Mouse (Mus musculus): Measurements from ENCODE around the gene Lbx2. TPM values are rescaled to one million over a fixed set of nuclear protein-coding genes. Genes with fewer than 3 reads are reported as not detected.

Gene Lbx2
- total RNA-seq, 2 experiments from 2014 or later = 0.69 TPM; not detected in 1

GRCm38 (mm10) chr6:83121863-83122710 lies 35.9 kb downstream of the Lbx2 start:
- intact Hi-C loops (cut with DNase I) = loop anchor here (5.0 kb wide), 1 partner anchor 40 kb away; no protein-coding TSS in a partner anchor
- peak in 1 of 2 experiments; percentile 70 for DNase-seq (ENCODE audit: extremely low spot score in 1 of 2, low spot score in 2 of 2)

- no peak for DNase-seq (ENCODE audit: extremely low spot score in 1 of 2, low spot score in 2 of 2)
- intact Hi-C loops (cut with DNase I) = loop anchor here (5.0 kb wide), 1 partner anchor 39 kb away; no protein-coding TSS in a partner anchor
These were observed 36.8 kb downstream of the Lbx2 start for GRCm38 (mm10) chr6:83122961-83123360.

GRCm38 (mm10) chr6:83124851-83125312 lies 38.7 kb downstream of the Lbx2 start:
- intact Hi-C loops (cut with DNase I) = loop anchor here (5.0 kb wide), 1 partner anchor 37 kb away; no protein-coding TSS in a partner anchor
- DNase-seq (ENCODE audit: extremely low spot score in 1 of 2, low spot score in 2 of 2) = peak; percentile 93 to 95

- DNase-seq (ENCODE audit: extremely low spot score in 1 of 2, low spot score in 2 of 2) = no peak
- intact Hi-C loops (cut with DNase I) = no loop called here
These were observed 39.2 kb downstream of the Lbx2 start, which contains the start of gene Ino80b for GRCm38 (mm10) chr6:83125331-83125730. TSS of gene Ino80b (minus strand) at chr6:83125431.

GRCm38 (mm10) chr6:83127419-83127818 lies 41.3 kb downstream of the Lbx2 start:
- intact Hi-C loops (cut with DNase I) = no loop called here

GRCm38 (mm10) chr6:83131469-83132034 lies 45.4 kb downstream of the Lbx2 start:
- DNase-seq (ENCODE audit: extremely low spot score in 1 of 2, low spot score in 2 of 2) = no peak
- intact Hi-C loops (cut with DNase I) = no loop called here

More at GRCm38 (mm10) chr6:83127419-83127818, 41.3 kb downstream of the Lbx2 start:
- no peak for DNase-seq (ENCODE audit: extremely low spot score in 1 of 2, low spot score in 2 of 2)

- DNase-seq (ENCODE audit: extremely low spot score in 1 of 2, low spot score in 2 of 2) = no peak
- intact Hi-C loops (cut with DNase I) = no loop called here
These were observed 46.2 kb downstream of the Lbx2 start for GRCm38 (mm10) chr6:83132176-83132919.

GRCm38 (mm10) chr6:83134226-83134625 lies 48.1 kb downstream of the Lbx2 start:
- intact Hi-C loops (cut with DNase I) = no loop called here

GRCm38 (mm10) chr6:83134951-83135513 lies 48.9 kb downstream of the Lbx2 start, which contains the start of gene Rtkn:
TSS of gene Rtkn (plus strand) at chr6:83135463.
- DNase-seq (ENCODE audit: extremely low spot score in 1 of 2, low spot score in 2 of 2) = no peak
- intact Hi-C loops (cut with DNase I) = no loop called here

More at GRCm38 (mm10) chr6:83134226-83134625, 48.1 kb downstream of the Lbx2 start:
- DNase-seq (ENCODE audit: extremely low spot score in 1 of 2, low spot score in 2 of 2) = no peak

- intact Hi-C loops (cut with DNase I) = no loop called here
- no peak for DNase-seq (ENCODE audit: extremely low spot score in 1 of 2, low spot score in 2 of 2)
These were observed 49.5 kb downstream of the Lbx2 start for GRCm38 (mm10) chr6:83135571-83136161.

- no peak for DNase-seq (ENCODE audit: extremely low spot score in 1 of 2, low spot score in 2 of 2)
- intact Hi-C loops (cut with DNase I) = no loop called here
These were observed 50.2 kb downstream of the Lbx2 start for GRCm38 (mm10) chr6:83136291-83136880.

- DNase-seq (ENCODE audit: extremely low spot score in 1 of 2, low spot score in 2 of 2) = peak in 1 of 2 experiments; percentile 80
- intact Hi-C loops (cut with DNase I) = no loop called here
These were observed 50.9 kb downstream of the Lbx2 start for GRCm38 (mm10) chr6:83136881-83137575.

GRCm38 (mm10) chr6:83137576-83137950 lies 51.4 kb downstream of the Lbx2 start:
- intact Hi-C loops (cut with DNase I) = no loop called here
- peak in 1 of 2 experiments; percentile 94 for DNase-seq (ENCODE audit: extremely low spot score in 1 of 2, low spot score in 2 of 2)

Small RNAs within 50 kb of the gene (microRNA-seq; reads per million reads assigned to microRNA genes)
- gene Mir3470a (not detected), gene Mir7040 (not detected)

Other genes starting within 250 kb of the Lbx2 start
- 10 to 100 TPM; 45.5 to 47.5 TPM for gene Sema4f, start 146.6 kb upstream of the Lbx2 start, total RNA-seq (2021)
- not detected for gene M1ap, start 139.5 kb upstream of the Lbx2 start, total RNA-seq (2021)
- 1 to 10 TPM; 1.8 to 2.1 TPM for gene Dok1, start 52.9 kb upstream of the Lbx2 start, total RNA-seq (2021)
- gene Loxl3, start 52.2 kb upstream of the Lbx2 start, total RNA-seq (2021) = 1 to 10 TPM; 1.8 to 4.0 TPM
- gene Aup1, start 31.8 kb upstream of the Lbx2 start, total RNA-seq (2021) = 10 to 100 TPM; 97.9 to 99.8 TPM
- gene Htra2, start 31.1 kb upstream of the Lbx2 start, total RNA-seq (2021) = 10 to 100 TPM; 66.5 to 68.0 TPM
- under 1 TPM; 0.19 to 0.41 TPM for gene Dqx1, start 28.5 kb upstream of the Lbx2 start, total RNA-seq (2021)
- not detected for gene Tlx2, start 16.1 kb upstream of the Lbx2 start, total RNA-seq (2021)
- 10 to 100 TPM; 19.1 to 19.6 TPM for gene Pcgf1, start 8.5 kb upstream of the Lbx2 start, total RNA-seq (2021)
- gene Ccdc142, start 15.2 kb downstream of the Lbx2 start, total RNA-seq (2021) = 1 to 10 TPM; 7.7 to 9.4 TPM
- 1 to 10 TPM; 6.3 to 6.5 TPM for gene Gm42688, start 15.2 kb downstream of the Lbx2 start, total RNA-seq (2021)
- gene Mrpl53, start 22.7 kb downstream of the Lbx2 start, total RNA-seq (2021) = 10 to 100 TPM; 58.7 to 63.5 TPM
- gene Mogs, start 29.1 kb downstream of the Lbx2 start, total RNA-seq (2021) = 10 to 100 TPM; 27.9 to 31.8 TPM
- gene Wbp1, start 35.2 kb downstream of the Lbx2 start, total RNA-seq (2021) = 10 to 100 TPM; 50.4 to 54.7 TPM
- 10 to 100 TPM; 19.9 to 23.2 TPM for gene Ino80b, start 39.1 kb downstream of the Lbx2 start, total RNA-seq (2021)
- gene Rtkn, start 49.1 kb downstream of the Lbx2 start, total RNA-seq (2021) = 10 to 100 TPM; 30.3 to 34.4 TPM
- 10 to 100 TPM; 28.0 to 29.4 TPM for gene Wdr54, start 70.0 kb downstream of the Lbx2 start, total RNA-seq (2021)
- gene 1700003E16Rik, start 70.0 kb downstream of the Lbx2 start, total RNA-seq (2021) = 10 to 100 TPM; 28.5 to 29.0 TPM
- gene Dctn1, start 79.6 kb downstream of the Lbx2 start, total RNA-seq (2021) = 100 to 1,000 TPM; 351 to 353 TPM
- gene Slc4a5, start 133.5 kb downstream of the Lbx2 start, total RNA-seq (2021) = under 1 TPM; 0.71 to 0.75 TPM
- 10 to 100 TPM in 1 of 2 experiments, 1 to 10 TPM in 1; 8.3 to 10.6 TPM for gene Mthfd2, start 239.5 kb downstream of the Lbx2 start, total RNA-seq (2021)
- 10 to 100 TPM; 21.0 to 21.6 TPM for gene Mob1a, start 239.6 kb downstream of the Lbx2 start, total RNA-seq (2021)

Measured in left cerebral cortex, postnatal 10 days (tissue).